Mouse (Mus musculus): ENCODE measurements at regions not wholly inside any gene's neighbourhood (a gene's known extent, or its start where the extent isn't known, plus 50 kb on each side); places are given as distances from the start of the nearest gene placed in this dataset.
A peak's percentile ranks its signal among the peaks of the same experiment; 100 is the strongest.

DNA sequence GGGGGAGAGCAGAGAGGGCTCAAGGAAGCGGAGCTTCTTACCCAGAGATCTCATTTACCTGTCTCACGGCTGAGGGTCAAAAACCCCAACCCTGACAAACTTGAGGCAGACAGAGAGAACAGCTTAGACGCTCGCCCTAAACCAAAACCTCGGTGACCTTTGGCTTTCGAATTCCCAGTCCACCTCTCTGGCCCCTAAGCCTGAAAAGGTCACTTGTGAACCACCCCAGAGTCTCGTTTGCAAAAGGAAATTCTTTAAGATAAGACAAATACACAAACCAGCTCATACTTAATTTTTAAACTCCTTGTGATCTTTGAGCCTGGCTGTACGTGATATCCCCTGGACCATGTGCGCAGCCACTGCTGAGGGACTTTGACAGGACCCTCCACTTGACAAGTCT, 250.2 kb upstream of the Dio3 start:
- Histone ChIP-seq H3K27ac (no peak overlapping the region), H3K4me3 (no peak overlapping the region), H3K79me2 (replicated peaks; ENCODE audit: control insufficient read depth, insufficient read depth, low read length) (no peaks in the 10 kb centered on the region), H3K4me1 (ENCODE audit: control insufficient read depth, insufficient read depth, low read length) (no peaks in the 10 kb centered on the region), H3K36me3 (ENCODE audit: control insufficient read depth, insufficient read depth, low read length) (no peaks in the 10 kb centered on the region), H3K9ac (ENCODE audit: low read depth, low read length) (no peak overlapping the region), H3K27me3 (ENCODE audit: control insufficient read depth, insufficient read depth, low read length) (no peaks in the 10 kb centered on the region)
- DNase-seq, result no peak
- intact Hi-C loops (cut with DNase I), result no loop called here
- WGBS, result 51% methylated on average over 9 of the region's 9 CpGs
- TF ChIP-seq CTCF (IDR thresholded peaks at IDR 0.05) (no peak), POLR2A (IDR thresholded peaks at IDR 0.05; ENCODE audit: insufficient read depth, low read depth, low read length) (no peak), EP300 (IDR thresholded peaks at IDR 0.05; ENCODE audit: insufficient read depth, low read depth, low read length) (no peak)

DNA sequence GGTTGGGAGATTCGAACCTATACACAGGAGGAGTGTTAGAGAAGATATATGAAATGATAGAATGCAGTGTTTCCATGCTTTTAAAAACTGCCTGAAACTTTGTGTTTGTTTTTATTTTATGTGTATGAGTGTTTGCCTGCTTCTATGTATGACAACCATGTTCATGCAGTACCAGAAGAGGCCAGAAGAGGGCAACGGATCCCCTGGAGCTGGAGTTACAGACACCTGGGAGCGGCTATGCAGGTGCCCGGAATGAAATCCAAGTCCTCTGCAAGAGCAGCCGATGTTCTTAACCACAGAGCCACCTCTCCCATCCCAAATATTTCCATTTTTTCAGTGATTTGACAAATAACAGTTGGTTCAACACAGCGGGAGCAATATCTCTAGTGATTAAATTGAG, 247.5 kb upstream of the Dio3 start:
- H3K27ac ChIP-seq, result no peak overlapping the region
- H3K9ac ChIP-seq (ENCODE audit: low read depth, low read length), result no peak overlapping the region
- WGBS, result 49% methylated on average over 6 of the region's 6 CpGs
- no peaks in the 10 kb centered on the region for H3K27me3 ChIP-seq (ENCODE audit: control insufficient read depth, insufficient read depth, low read length)
- TF ChIP-seq CTCF (IDR thresholded peaks at IDR 0.05), result peak; percentile 54
- no peak for TF ChIP-seq POLR2A (IDR thresholded peaks at IDR 0.05; ENCODE audit: insufficient read depth, low read depth, low read length)
- no peak for TF ChIP-seq EP300 (IDR thresholded peaks at IDR 0.05; ENCODE audit: insufficient read depth, low read depth, low read length)
- DNase-seq, result no peak
- no peak overlapping the region for H3K4me3 ChIP-seq
- H3K4me1 ChIP-seq (ENCODE audit: control insufficient read depth, insufficient read depth, low read length), result no peaks in the 10 kb centered on the region
- intact Hi-C loops (cut with DNase I), result no loop called here
- H3K79me2 ChIP-seq (replicated peaks; ENCODE audit: control insufficient read depth, insufficient read depth, low read length), result no peaks in the 10 kb centered on the region
- H3K36me3 ChIP-seq (ENCODE audit: control insufficient read depth, insufficient read depth, low read length), result no peaks in the 10 kb centered on the region

DNA sequence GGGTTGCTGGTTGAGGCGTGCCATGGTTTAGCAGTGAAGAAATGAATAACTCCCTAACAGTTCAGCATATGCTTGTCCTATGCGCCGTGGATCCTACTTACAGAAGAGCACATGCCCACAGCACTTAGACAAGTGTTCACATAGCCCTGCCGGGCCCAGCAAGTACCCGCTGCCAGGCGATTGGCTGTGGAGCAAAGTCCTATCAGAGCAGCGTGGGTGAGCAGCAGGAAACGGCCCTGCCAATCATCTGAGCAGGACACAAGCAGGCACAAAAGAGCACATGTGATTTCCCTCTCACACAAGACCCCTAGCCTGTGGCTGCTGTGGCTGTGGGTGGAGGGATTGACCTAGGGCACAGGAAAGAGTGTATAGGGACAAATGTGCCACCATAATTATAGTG, 243.7 kb upstream of the Dio3 start:
- no peak overlapping the region for H3K4me3 ChIP-seq
- intact Hi-C loops (cut with DNase I), result no loop called here
- no peaks in the 10 kb centered on the region for H3K27me3 ChIP-seq (ENCODE audit: control insufficient read depth, insufficient read depth, low read length)
- H3K79me2 ChIP-seq (replicated peaks; ENCODE audit: control insufficient read depth, insufficient read depth, low read length), result no peaks in the 10 kb centered on the region
- no peaks in the 10 kb centered on the region for H3K4me1 ChIP-seq (ENCODE audit: control insufficient read depth, insufficient read depth, low read length)
- TF ChIP-seq EP300 (IDR thresholded peaks at IDR 0.05; ENCODE audit: insufficient read depth, low read depth, low read length), result no peak
- H3K36me3 ChIP-seq (ENCODE audit: control insufficient read depth, insufficient read depth, low read length), result no peaks in the 10 kb centered on the region
- 62% methylated on average over 8 of the region's 8 CpGs for WGBS
- no peak overlapping the region for H3K27ac ChIP-seq
- DNase-seq, result no peak
- H3K9ac ChIP-seq (ENCODE audit: low read depth, low read length), result no peak overlapping the region

- DNase-seq, result no peak
- no peaks in the 10 kb centered on the region for H3K4me1 ChIP-seq (ENCODE audit: control insufficient read depth, insufficient read depth, low read length)
- WGBS, result 52% methylated on average over 15 of the region's 15 CpGs
- H3K4me3 ChIP-seq, result no peak overlapping the region
- H3K27ac ChIP-seq, result no peak overlapping the region
- no peaks in the 10 kb centered on the region for H3K27me3 ChIP-seq (ENCODE audit: control insufficient read depth, insufficient read depth, low read length)
- intact Hi-C loops (cut with DNase I), result no loop called here
- no peaks in the 10 kb centered on the region for H3K36me3 ChIP-seq (ENCODE audit: control insufficient read depth, insufficient read depth, low read length)
- H3K9ac ChIP-seq (ENCODE audit: low read depth, low read length), result no peak overlapping the region
- no peaks in the 10 kb centered on the region for H3K79me2 ChIP-seq (replicated peaks; ENCODE audit: control insufficient read depth, insufficient read depth, low read length)
- TF ChIP-seq POLR2A (IDR thresholded peaks at IDR 0.05; ENCODE audit: insufficient read depth, low read depth, low read length) (no peak), CTCF (IDR thresholded peaks at IDR 0.05) (no peak), EP300 (IDR thresholded peaks at IDR 0.05; ENCODE audit: insufficient read depth, low read depth, low read length) (no peak)
These were observed 238.2 kb upstream of the Dio3 start for GRCm38 (mm10) chr12:110040682-110041081.

DNA sequence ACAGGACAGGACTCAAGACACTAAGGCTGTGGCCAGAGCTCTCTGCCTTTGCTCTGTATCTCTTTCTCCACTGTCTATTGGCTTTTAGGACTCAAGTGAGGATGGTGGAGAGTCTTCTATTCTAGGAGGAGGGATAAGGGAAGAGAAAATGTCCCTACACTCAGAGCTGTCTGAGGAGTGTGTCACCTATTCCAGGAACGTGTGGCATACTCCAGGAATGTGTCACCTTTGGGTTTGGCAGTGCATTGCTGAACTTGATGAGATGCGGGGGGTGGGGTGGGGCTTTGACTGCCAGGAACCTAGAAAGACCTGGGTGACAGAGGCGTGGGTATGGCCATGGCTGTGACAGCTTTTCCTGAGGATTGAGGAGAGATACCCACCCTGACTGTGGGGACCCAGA, 237.1 kb upstream of the Dio3 start:
- WGBS, result 47% methylated on average over 3 of the region's 3 CpGs
- no peak for DNase-seq

GRCm38 (mm10) chr12:110044266-110044665, 234.6 kb upstream of the Dio3 start:
- Histone ChIP-seq H3K36me3 (ENCODE audit: control insufficient read depth, insufficient read depth, low read length) (no peaks in the 10 kb centered on the region), H3K27me3 (ENCODE audit: control insufficient read depth, insufficient read depth, low read length) (no peaks in the 10 kb centered on the region), H3K4me1 (ENCODE audit: control insufficient read depth, insufficient read depth, low read length) (no peaks in the 10 kb centered on the region), H3K27ac (no peak overlapping the region), H3K79me2 (replicated peaks; ENCODE audit: control insufficient read depth, insufficient read depth, low read length) (no peaks in the 10 kb centered on the region), H3K9ac (ENCODE audit: low read depth, low read length) (no peak overlapping the region), H3K4me3 (no peak overlapping the region)
- no peak for TF ChIP-seq CTCF (IDR thresholded peaks at IDR 0.05)
- intact Hi-C loops (cut with DNase I), result no loop called here
- 69% methylated on average over 5 of the region's 5 CpGs for WGBS
- no peak for DNase-seq

More for the DNA sequence above, 237.1 kb upstream of the Dio3 start:
- H3K27ac ChIP-seq, result no peak overlapping the region
- intact Hi-C loops (cut with DNase I), result no loop called here
- no peak overlapping the region for H3K9ac ChIP-seq (ENCODE audit: low read depth, low read length)
- no peak for TF ChIP-seq POLR2A (IDR thresholded peaks at IDR 0.05; ENCODE audit: insufficient read depth, low read depth, low read length)
- TF ChIP-seq CTCF (IDR thresholded peaks at IDR 0.05), result no peak
- no peak for TF ChIP-seq EP300 (IDR thresholded peaks at IDR 0.05; ENCODE audit: insufficient read depth, low read depth, low read length)
- H3K4me3 ChIP-seq, result no peak overlapping the region
- no peaks in the 10 kb centered on the region for H3K27me3 ChIP-seq (ENCODE audit: control insufficient read depth, insufficient read depth, low read length)
- no peaks in the 10 kb centered on the region for H3K79me2 ChIP-seq (replicated peaks; ENCODE audit: control insufficient read depth, insufficient read depth, low read length)
- H3K36me3 ChIP-seq (ENCODE audit: control insufficient read depth, insufficient read depth, low read length), result no peaks in the 10 kb centered on the region
- H3K4me1 ChIP-seq (ENCODE audit: control insufficient read depth, insufficient read depth, low read length), result no peaks in the 10 kb centered on the region

- Histone ChIP-seq H3K4me3 (no peak overlapping the region), H3K9ac (ENCODE audit: low read depth, low read length) (no peak overlapping the region), H3K27ac (no peak overlapping the region), H3K36me3 (ENCODE audit: control insufficient read depth, insufficient read depth, low read length) (no peaks in the 10 kb centered on the region), H3K4me1 (ENCODE audit: control insufficient read depth, insufficient read depth, low read length) (no peaks in the 10 kb centered on the region), H3K27me3 (ENCODE audit: control insufficient read depth, insufficient read depth, low read length) (no peaks in the 10 kb centered on the region), H3K79me2 (replicated peaks; ENCODE audit: control insufficient read depth, insufficient read depth, low read length) (no peaks in the 10 kb centered on the region)
- no peak for TF ChIP-seq EP300 (IDR thresholded peaks at IDR 0.05; ENCODE audit: insufficient read depth, low read depth, low read length)
- no peak for TF ChIP-seq POLR2A (IDR thresholded peaks at IDR 0.05; ENCODE audit: insufficient read depth, low read depth, low read length)
- TF ChIP-seq CTCF (IDR thresholded peaks at IDR 0.05), result no peak
- 79% methylated on average over 5 of the region's 5 CpGs for WGBS
- intact Hi-C loops (cut with DNase I), result no loop called here
- DNase-seq, result no peak
These were observed 234.1 kb upstream of the Dio3 start for GRCm38 (mm10) chr12:110044721-110045120.
